Mouse (Mus musculus) heart, embryonic 15.5 days (tissue): Measurements from ENCODE around the gene Bcan. TPM values are rescaled to one million over a fixed set of nuclear protein-coding genes. Genes with fewer than 3 reads are reported as not detected.

ENCODE experiments used
- polyA plus RNA-seq: library from polyadenylated mRNA; unstranded; fragments of >200 nt; fragmentation: Nextera tagmentation; extraction: Ambion mirVana; gene quantifications from 2 replicates; pipeline ENCODE4 v1.2.1, GENCODE M21; 2015

Gene Bcan
- polyA plus RNA-seq, 1 experiment from 2014 or later, result 0.34 TPM

Other genes with a start within 250 kb of the Bcan start
- 0.40 and 4.9 TPM in 2 replicates for gene Ntrk1, start 205.1 kb downstream of the Bcan start, polyA plus RNA-seq
- 0.08 and 0.11 TPM in 2 replicates for gene Insrr, start 203.3 kb downstream of the Bcan start, polyA plus RNA-seq
- 17.4 and 25.4 TPM in 2 replicates for gene Pear1, start 175.9 kb downstream of the Bcan start, polyA plus RNA-seq
- 0.37 and 3.8 TPM in 2 replicates for gene Sh2d2a, start 153.5 kb downstream of the Bcan start, polyA plus RNA-seq
- 11.3 and 12.7 TPM in 2 replicates for gene Prcc, start 114.6 kb downstream of the Bcan start, polyA plus RNA-seq
- gene Hdgf, start 93.9 kb downstream of the Bcan start, polyA plus RNA-seq, result 134 and 161 TPM in 2 replicates
- 59.2 and 60.6 TPM in 2 replicates for gene Mrpl24, start 80.7 kb downstream of the Bcan start, polyA plus RNA-seq
- gene Isg20l2, start 69.9 kb downstream of the Bcan start, polyA plus RNA-seq, result 23.9 and 33.3 TPM in 2 replicates
- 12.2 and 17.4 TPM in 2 replicates for gene Rrnad1, start 69.5 kb downstream of the Bcan start, polyA plus RNA-seq
- 4.1 and 20.1 TPM in 2 replicates for gene Crabp2, start 51.6 kb downstream of the Bcan start, polyA plus RNA-seq
- gene Nes, start 29.2 kb downstream of the Bcan start, polyA plus RNA-seq, result 14.8 and 16.1 TPM in 2 replicates
- 0.15 TPM in 1 of 2 replicates, not detected in the other for gene Hapln2, start 27.4 kb upstream of the Bcan start, polyA plus RNA-seq
- gene Gpatch4, start 42.9 kb upstream of the Bcan start, polyA plus RNA-seq, result 15.4 and 20.6 TPM in 2 replicates
- gene Naxe, start 58.3 kb upstream of the Bcan start, polyA plus RNA-seq, result 137 and 155 TPM in 2 replicates
- 0.32 TPM in 1 of 2 replicates, not detected in the other for gene Ttc24, start 78.1 kb upstream of the Bcan start, polyA plus RNA-seq
- 21.1 and 25.1 TPM in 2 replicates for gene Iqgap3, start 81.7 kb upstream of the Bcan start, polyA plus RNA-seq
- 35.4 and 43.2 TPM in 2 replicates for gene Mef2d, start 142.1 kb upstream of the Bcan start, polyA plus RNA-seq